Mouse (Mus musculus) heart, postnatal 0 days (tissue): ENCODE results near the gene Pou3f4. TPM values are rescaled to one million over a fixed set of nuclear protein-coding genes. Genes with fewer than 3 reads are reported as not detected.
"Not testable (repeated sequence)": the region's sequence is repeated elsewhere in the genome, so short reads cannot be mapped to it uniquely, and the experiment has no call there.

ENCODE experiments used
- ATAC-seq: fragments of 200-750 bp; cut with Nextera tagmentation; 2 replicates; pipeline ENCODE4 v1.8.0; 2017; ENCODE audit warnings: low read depth, moderate number of reproducible peaks, moderate library complexity; ENCODE audit not compliant: insufficient read depth
- DNase-seq: peaks from one replicate; pipeline ENCODE4 v3.0.0-alpha.2; 2016; ENCODE audit warnings: low spot score
- H3K27ac ChIP-seq: fragments of 300-500 bp; sonication (generic); 2 replicates; pipeline ENCODE4 v1.5.1; 2014; ENCODE audit warnings: low read depth, mild to moderate bottlenecking
- H3K27me3 ChIP-seq: fragments of 300-500 bp; sonication (generic); 2 replicates; pipeline ENCODE4 v1.6.1; 2014; ENCODE audit warnings: low read length, mixed read lengths; ENCODE audit not compliant: control insufficient read depth, insufficient read depth
- H3K36me3 ChIP-seq: fragments of 300-500 bp; sonication (generic); replicated peaks from 2 replicates; pipeline ENCODE4 v1.6.1; 2014; ENCODE audit warnings: low read length, mixed read lengths; ENCODE audit not compliant: control insufficient read depth, insufficient read depth
- H3K4me1 ChIP-seq: fragments of 300-500 bp; sonication (generic); 2 replicates; pipeline ENCODE4 v1.6.1; 2014; ENCODE audit warnings: antibody characterized with exemption; ENCODE audit not compliant: control insufficient read depth, insufficient read depth
- H3K4me2 ChIP-seq: fragments of 300-500 bp; sonication (generic); 2 replicates; pipeline ENCODE4 v1.6.1; 2014; ENCODE audit warnings: low read depth, mild to moderate bottlenecking, low read length, moderate library complexity
- H3K4me3 ChIP-seq: fragments of 300-500 bp; sonication (generic); 2 replicates; pipeline ENCODE4 v1.5.1; 2014; ENCODE audit warnings: low read depth, low read length
- H3K9ac ChIP-seq: fragments of 300-500 bp; sonication (generic); replicated peaks from 2 replicates; pipeline ENCODE4 v1.6.1; 2014; ENCODE audit warnings: low read depth, low read length, mixed read lengths
- H3K9me3 ChIP-seq: fragments of 300-500 bp; sonication (generic); replicated peaks from 2 replicates; pipeline ENCODE4 v1.6.1; 2016; ENCODE audit warnings: low read length; ENCODE audit not compliant: control insufficient read depth
- CTCF ChIP-seq: IDR thresholded peaks from 2 replicates; pipeline ENCODE4 v1.5.1; 2016; ENCODE audit warnings: antibody characterized with exemption, control low read depth, low read depth
- EP300 ChIP-seq: IDR thresholded peaks from 2 replicates; pipeline ENCODE4 v1.6.1; 2016; ENCODE audit warnings: antibody characterized with exemption, low read depth
- WGBS: fragments of 180-500 bp; shearing (Covaris S2); extraction: QIAGEN DNeasy Blood & Tissue Kit; methylation state at CpG from one replicate; pipeline ENCODE4 v1.1.7; 2014; 5-methylcytosine and 5-hydroxymethylcytosine counted together
- polyA plus RNA-seq: library from polyadenylated mRNA; unstranded; fragments of >200 nt; fragmentation: Nextera tagmentation; extraction: Ambion mirVana; gene quantifications from 2 replicates; pipeline ENCODE4 v1.2.1, GENCODE M21; 2015
- total RNA-seq: library from RNA; depleted of rRNA; stranded (reverse); fragments of >200 nt; gene quantifications from 2 replicates; pipeline ENCODE4 v1.2.3, GENCODE M21; 2014; ENCODE audit warnings: low replicate concordance; rRNA removed

The Pou3f4 gene
- total RNA-seq (not detected in 2 replicates), polyA plus RNA-seq (0.04 TPM in 2 replicates)

- 15% methylated on average over 20 of the region's 20 CpGs for WGBS
- no peak within 1 kb of the TSS for H3K27ac ChIP-seq
- peak within 1 kb of the TSS; percentile 36 for H3K4me3 ChIP-seq
- peaks cover 27% of the 10 kb centered on the region for H3K27me3 ChIP-seq
- H3K36me3 ChIP-seq: no peaks in the 10 kb centered on the region
- H3K4me2 ChIP-seq: peak within 1 kb of the TSS; percentile 63
- peak; percentile 93 for ATAC-seq
- TF ChIP-seq EP300 (no peak), CTCF (no peak)
- H3K9me3 ChIP-seq: no peaks in the 10 kb centered on the region
- no peak within 1 kb of the TSS for H3K9ac ChIP-seq
- peak; percentile 40 for DNase-seq
- H3K4me1 ChIP-seq: no peaks in the 10 kb centered on the region
These were observed at the start of gene Pou3f4 for GRCm38 (mm10) chrX:110814151-110814571. TSS of gene Pou3f4 (plus strand) at chrX:110814280.

- H3K9ac ChIP-seq: no peak overlapping the region
- WGBS: 33% methylated on average over 1 of the region's 1 CpGs
- no peak for DNase-seq
- TF ChIP-seq EP300: no peak
- no peak overlapping the region for H3K4me3 ChIP-seq
- H3K27ac ChIP-seq: no peak overlapping the region
- H3K4me1 ChIP-seq: no peaks in the 10 kb centered on the region
- no peaks in the 10 kb centered on the region for H3K9me3 ChIP-seq
- no peak for ATAC-seq
- H3K4me2 ChIP-seq: no peak overlapping the region
- no peaks in the 10 kb centered on the region for H3K36me3 ChIP-seq
- no peaks in the 10 kb centered on the region for H3K27me3 ChIP-seq
These were observed 48.1 kb upstream of the Pou3f4 start for GRCm38 (mm10) chrX:110765939-110766338.

GRCm38 (mm10) chrX:110774807-110775206 is 39.3 kb upstream of the Pou3f4 start:
- not testable (repeated sequence) for H3K27ac ChIP-seq, H3K27me3 ChIP-seq, H3K9me3 ChIP-seq, H3K4me2 ChIP-seq, H3K9ac ChIP-seq, H3K4me1 ChIP-seq, H3K36me3 ChIP-seq, ATAC-seq, DNase-seq, H3K4me3 ChIP-seq

GRCm38 (mm10) chrX:110802502-110802901 is 11.6 kb upstream of the Pou3f4 start:
- DNase-seq (no peak), ATAC-seq (no peak)
- Histone ChIP-seq H3K4me2 (no peak overlapping the region), H3K4me3 (no peak overlapping the region), H3K27me3 (no peaks in the 10 kb centered on the region), H3K9ac (no peak overlapping the region), H3K27ac (no peak overlapping the region), H3K9me3 (no peaks in the 10 kb centered on the region), H3K4me1 (no peaks in the 10 kb centered on the region), H3K36me3 (no peaks in the 10 kb centered on the region)
- 39% methylated on average over 2 of the region's 2 CpGs for WGBS
- no peak for TF ChIP-seq CTCF
- no peak for TF ChIP-seq EP300

- ATAC-seq (no peak), DNase-seq (no peak)
- H3K9ac ChIP-seq: no peak overlapping the region
- no peak overlapping the region for H3K27ac ChIP-seq
- WGBS: 48% methylated on average over 4 of the region's 4 CpGs
- no peaks in the 10 kb centered on the region for H3K36me3 ChIP-seq
- H3K4me1 ChIP-seq: no peaks in the 10 kb centered on the region
- H3K9me3 ChIP-seq: no peaks in the 10 kb centered on the region
- TF ChIP-seq CTCF (no peak), EP300 (no peak)
- H3K4me2 ChIP-seq: no peak overlapping the region
- H3K27me3 ChIP-seq: 0 out of 2 replicates have a peak, but pooled peaks cover 8% of the 10 kb centered on the region
- H3K4me3 ChIP-seq: no peak overlapping the region
These were observed 4.0 kb upstream of the Pou3f4 start for GRCm38 (mm10) chrX:110810001-110810578.
